Mouse (Mus musculus): ENCODE measurements around the gene Crebrf. TPM values are rescaled to one million over a fixed set of nuclear protein-coding genes. Genes with fewer than 3 reads are reported as not detected.
A peak's percentile ranks its signal among the peaks of the same experiment; 100 is the strongest.

Gene Crebrf
- polyA plus RNA-seq, 1 experiment from 2014 or later: 10.1 TPM

DNA sequence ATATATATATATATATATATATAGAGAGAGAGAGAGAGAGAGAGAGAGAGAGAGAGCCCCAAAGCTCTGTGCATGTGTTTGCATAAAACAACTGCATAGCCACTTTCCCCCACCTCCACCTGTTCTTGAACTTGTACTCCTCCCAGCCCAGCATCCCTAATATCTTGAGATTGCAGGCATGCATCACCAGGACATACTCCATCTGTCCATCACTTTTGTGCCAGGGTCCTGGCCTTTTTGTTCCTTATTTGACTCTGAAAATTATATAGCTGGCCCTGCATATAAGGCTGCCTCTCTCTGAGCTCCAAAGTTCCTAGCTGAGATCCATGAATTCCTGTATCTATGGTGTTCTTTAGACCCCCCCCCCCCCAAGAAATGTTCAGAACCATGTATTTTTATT lies 7.0 kb upstream of the Crebrf start:
- H3K9ac ChIP-seq: no peak overlapping the region
- no peaks in the 10 kb centered on the region for H3K27me3 ChIP-seq (replicated peaks)
- H3K9me3 ChIP-seq: no peaks in the 10 kb centered on the region
- H3K36me3 ChIP-seq: no peaks in the 10 kb centered on the region; the same call in 1 of the 2 replicates
- no peaks in the 10 kb centered on the region for H3K4me1 ChIP-seq
- H3K4me3 ChIP-seq (replicated peaks): no peak overlapping the region
- no peak overlapping the region for H3K4me2 ChIP-seq
- H3K27ac ChIP-seq: no peak overlapping the region
- ATAC-seq (ENCODE audit: insufficient read depth, low FRiP score, low read depth): no peak

DNA sequence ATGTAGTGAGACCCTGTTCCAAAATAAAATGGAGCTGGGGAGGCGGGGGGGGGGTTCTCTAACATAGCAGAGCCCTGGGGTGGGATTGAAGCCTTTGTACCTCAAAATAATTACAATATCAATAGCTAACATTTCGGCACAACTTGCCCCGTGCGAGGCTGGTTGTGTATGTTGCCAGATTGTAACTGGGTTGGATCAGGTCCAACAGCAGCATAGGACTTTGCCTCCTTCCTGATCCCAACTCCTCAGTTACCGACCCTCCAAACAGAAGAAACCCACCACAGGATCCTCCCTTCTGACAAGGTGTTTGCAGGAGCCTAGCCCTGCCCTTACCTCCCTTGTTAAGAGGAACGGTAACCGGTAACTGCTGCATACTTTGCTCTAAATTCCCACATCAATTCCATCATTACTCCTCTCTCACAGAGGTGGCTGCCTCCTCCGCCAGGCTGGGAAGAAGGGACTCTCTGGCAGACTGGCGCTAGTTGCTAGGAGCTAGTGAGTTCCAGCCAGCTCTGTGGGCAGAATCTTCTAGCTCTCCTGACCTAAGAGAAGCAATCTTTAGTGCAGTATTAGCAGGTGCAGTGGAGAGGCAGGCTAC lies 6.4 kb upstream of the Crebrf start:
- WGBS: 54% methylated on average over 9 of the region's 9 CpGs

DNA sequence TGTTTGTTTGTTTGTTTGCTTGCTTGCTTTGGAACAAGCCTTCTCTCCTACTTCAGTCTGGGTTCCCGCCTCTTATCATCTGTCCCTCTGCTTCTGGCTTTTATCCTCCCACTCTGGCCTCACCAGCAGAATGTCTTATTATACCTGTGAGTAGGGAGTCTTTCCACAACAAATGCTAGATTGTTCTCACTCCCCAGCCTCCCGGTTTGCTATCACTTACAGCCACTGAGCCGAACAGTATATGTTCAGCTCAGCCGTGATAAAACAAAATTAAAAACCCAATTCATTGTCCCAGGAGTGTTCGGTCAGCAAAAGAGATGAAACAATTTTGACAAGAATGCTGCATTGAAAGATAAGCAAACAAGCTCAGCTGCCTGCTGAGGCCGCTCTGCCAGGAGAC lies 5.4 kb upstream of the Crebrf start:
- Histone ChIP-seq H3K4me3 (replicated peaks) (no peak overlapping the region), H3K9me3 (no peaks in the 10 kb centered on the region), H3K27me3 (replicated peaks) (no peaks in the 10 kb centered on the region), H3K9ac (no peak overlapping the region), H3K27ac (peak overlapping the region; percentile 22; the same call in 1 of the 2 replicates), H3K4me2 (no peak overlapping the region), H3K4me1 (no peaks in the 10 kb centered on the region), H3K36me3 (no peaks in the 10 kb centered on the region)
- WGBS: 48% methylated on average over 6 of the region's 6 CpGs
- no peak for ATAC-seq (ENCODE audit: insufficient read depth, low FRiP score, low read depth)

More for the DNA sequence above, 6.4 kb upstream of the Crebrf start:
- no peak overlapping the region for H3K9ac ChIP-seq
- H3K27me3 ChIP-seq (replicated peaks): no peaks in the 10 kb centered on the region
- H3K4me2 ChIP-seq: no peak overlapping the region
- no peak overlapping the region for H3K4me3 ChIP-seq (replicated peaks)
- H3K9me3 ChIP-seq: no peaks in the 10 kb centered on the region
- ATAC-seq (ENCODE audit: insufficient read depth, low FRiP score, low read depth): no peak
- H3K36me3 ChIP-seq: no peaks in the 10 kb centered on the region; the same call in 1 of the 2 replicates
- H3K27ac ChIP-seq: no peak overlapping the region
- no peaks in the 10 kb centered on the region for H3K4me1 ChIP-seq

DNA sequence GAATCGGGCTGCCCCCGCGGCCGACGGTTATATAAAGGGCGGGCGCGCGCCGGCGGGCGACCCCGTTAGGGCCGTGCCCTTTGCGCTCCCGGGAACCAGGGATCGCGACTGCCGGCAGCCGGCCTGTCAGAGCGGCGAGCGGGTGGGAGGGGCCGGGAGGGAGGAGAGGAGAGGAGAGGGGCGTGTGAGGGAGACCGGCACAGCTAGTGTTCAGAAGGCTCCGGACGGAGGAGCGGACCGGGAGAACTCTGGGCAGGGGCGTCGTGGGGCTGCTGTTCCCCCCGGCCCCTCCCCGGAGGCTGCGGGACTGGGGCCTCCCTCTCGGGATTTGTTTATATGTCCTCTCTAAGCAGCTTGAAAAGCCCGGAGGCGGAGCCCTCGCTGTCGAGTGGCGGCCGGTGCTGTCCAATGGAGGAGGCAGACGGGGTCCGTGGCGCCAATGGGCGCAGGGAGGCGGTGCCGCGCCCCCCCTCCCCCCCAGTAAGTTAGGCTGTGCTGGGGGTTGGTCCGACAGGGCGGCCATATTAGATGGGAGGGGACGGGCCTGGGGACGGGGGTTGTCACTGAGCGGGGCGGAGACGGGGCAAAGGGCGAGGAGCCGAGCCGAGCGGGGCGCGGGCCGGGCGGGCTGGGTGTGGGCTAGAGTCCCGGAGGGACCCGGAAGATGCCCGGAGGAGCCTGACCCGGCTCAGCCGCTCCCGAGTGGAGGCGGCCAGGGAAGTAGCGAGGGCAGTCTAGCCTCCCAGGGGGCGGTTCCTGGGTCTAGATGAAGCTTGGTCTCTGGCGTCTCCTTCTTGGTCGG lies 667 bp downstream of the Crebrf start:
- H3K4me1 ChIP-seq: no peaks in the 10 kb centered on the region
- peak overlapping the region; percentile 96 for H3K4me3 ChIP-seq (replicated peaks)
- H3K4me2 ChIP-seq: peak overlapping the region; percentile 59
- H3K9ac ChIP-seq: peak overlapping the region; percentile 65
- H3K27ac ChIP-seq: peak overlapping the region; percentile 93
- no peaks in the 10 kb centered on the region for H3K9me3 ChIP-seq
- no peaks in the 10 kb centered on the region for H3K27me3 ChIP-seq (replicated peaks)
- H3K36me3 ChIP-seq: no peaks in the 10 kb centered on the region
- WGBS: under 1% methylated on average over 62 of the region's 75 CpGs
- ATAC-seq (ENCODE audit: insufficient read depth, low FRiP score, low read depth): peak; percentile 99

DNA sequence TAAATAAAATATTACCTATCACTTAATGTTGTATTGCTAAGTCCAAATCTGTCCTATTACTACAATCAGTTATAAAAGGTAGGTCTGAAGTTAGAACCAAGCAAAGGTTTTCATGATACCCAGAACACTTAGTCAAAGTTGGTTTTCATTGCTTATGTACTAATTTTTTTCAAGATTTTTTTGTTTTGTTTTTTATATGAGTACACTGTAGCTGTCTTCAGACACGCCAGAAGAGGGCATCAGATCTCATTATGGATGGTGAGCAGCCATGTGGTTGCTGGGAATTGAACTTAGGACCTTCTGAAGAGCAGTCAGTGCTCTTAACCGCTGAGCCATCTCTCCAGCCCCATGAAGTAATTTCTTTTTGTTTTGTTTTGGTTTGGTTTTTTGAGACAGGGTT lies 2.4 kb downstream of the Crebrf start:
- WGBS: 74% methylated on average over 2 of the region's 2 CpGs
- Histone ChIP-seq H3K36me3 (no peaks in the 10 kb centered on the region), H3K9me3 (no peaks in the 10 kb centered on the region), H3K4me1 (no peaks in the 10 kb centered on the region), H3K4me3 (replicated peaks) (no peak overlapping the region), H3K9ac (no peak overlapping the region), H3K27me3 (replicated peaks) (no peaks in the 10 kb centered on the region), H3K4me2 (no peak overlapping the region), H3K27ac (no peak overlapping the region)
- no peak for ATAC-seq (ENCODE audit: insufficient read depth, low FRiP score, low read depth)

DNA sequence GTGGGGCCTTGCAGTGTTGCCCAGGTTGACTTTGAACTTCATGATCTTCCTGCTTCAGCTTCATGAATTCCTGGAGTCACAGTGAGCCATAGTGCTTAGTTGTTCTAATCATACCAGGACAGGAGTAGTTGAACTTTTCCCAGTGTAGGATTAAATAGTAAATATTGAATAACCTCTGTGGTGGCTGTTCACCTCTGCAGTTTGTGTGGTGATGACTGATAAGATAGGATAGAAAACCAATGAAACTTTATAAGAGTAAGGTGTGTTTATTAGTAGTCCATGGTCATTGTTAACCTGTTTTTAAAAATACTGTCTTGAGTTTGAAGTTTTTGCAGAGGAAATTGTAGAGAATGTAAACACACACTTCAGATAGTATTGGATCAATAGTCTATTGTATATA lies 4.0 kb downstream of the Crebrf start:
- Histone ChIP-seq H3K36me3 (no peaks in the 10 kb centered on the region), H3K4me3 (replicated peaks) (no peak overlapping the region), H3K4me1 (peaks cover 5% of the 10 kb centered on the region; the same call in 1 of the 2 replicates), H3K9me3 (no peaks in the 10 kb centered on the region), H3K27me3 (replicated peaks) (no peaks in the 10 kb centered on the region), H3K4me2 (no peak overlapping the region), H3K9ac (no peak overlapping the region), H3K27ac (no peak overlapping the region; the same call in 1 of the 2 replicates)
- no peak for ATAC-seq (ENCODE audit: insufficient read depth, low FRiP score, low read depth)

DNA sequence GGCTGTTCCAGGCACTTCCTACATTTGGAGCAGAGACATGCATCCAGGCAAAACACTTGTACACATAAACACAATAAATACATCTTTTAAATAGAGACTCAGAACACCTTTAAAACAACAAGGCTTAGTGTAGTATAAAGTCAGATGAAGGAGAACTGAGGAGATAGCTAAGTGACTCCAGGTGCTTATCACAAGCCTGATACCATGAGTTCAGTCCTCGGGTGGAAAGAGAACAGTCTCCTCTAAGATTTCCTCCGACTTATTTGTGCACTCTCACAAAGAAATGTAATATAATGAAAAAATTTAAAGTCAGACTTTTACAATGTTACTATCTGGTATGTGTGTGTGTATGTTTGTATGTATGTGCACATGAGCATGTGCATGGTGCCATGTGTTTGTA lies 6.4 kb downstream of the Crebrf start:
- Histone ChIP-seq H3K9ac (no peak overlapping the region), H3K27me3 (replicated peaks) (no peaks in the 10 kb centered on the region), H3K27ac (no peak overlapping the region), H3K9me3 (no peaks in the 10 kb centered on the region), H3K4me3 (replicated peaks) (no peak overlapping the region), H3K4me2 (no peak overlapping the region), H3K4me1 (peaks cover 5% of the 10 kb centered on the region; the same call in 1 of the 2 replicates), H3K36me3 (no peaks in the 10 kb centered on the region)
- ATAC-seq (ENCODE audit: insufficient read depth, low FRiP score, low read depth): no peak
- 68% methylated on average over 2 of the region's 2 CpGs for WGBS

DNA sequence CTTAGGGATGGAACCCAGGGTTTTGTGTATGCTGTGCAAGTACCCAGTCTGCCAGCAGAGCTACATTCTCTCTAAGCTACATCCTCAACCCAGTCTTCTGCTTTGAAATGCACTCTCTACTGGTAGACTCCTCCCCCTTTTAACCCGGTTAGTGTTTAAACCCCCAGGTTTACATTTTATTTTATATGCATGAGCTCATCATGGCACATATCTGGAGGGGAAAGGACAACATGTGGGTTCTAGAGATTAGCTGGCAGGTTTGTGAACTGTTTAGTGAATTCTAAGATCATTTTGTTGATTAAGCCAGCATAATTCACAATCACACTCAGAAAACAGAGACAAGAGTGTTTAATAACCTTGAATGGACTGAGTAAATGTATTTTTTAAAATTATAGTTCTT lies 9.3 kb downstream of the Crebrf start:
- no peaks in the 10 kb centered on the region for H3K27me3 ChIP-seq (replicated peaks)
- H3K9me3 ChIP-seq: no peaks in the 10 kb centered on the region
- H3K4me3 ChIP-seq (replicated peaks): no peak overlapping the region
- no peaks in the 10 kb centered on the region for H3K36me3 ChIP-seq
- 26% methylated on average over 1 of the region's 1 CpGs for WGBS
- no peak for ATAC-seq (ENCODE audit: insufficient read depth, low FRiP score, low read depth)
- no peak overlapping the region for H3K9ac ChIP-seq
- H3K4me1 ChIP-seq: peaks cover 5% of the 10 kb centered on the region; the same call in 1 of the 2 replicates
- H3K27ac ChIP-seq: no peak overlapping the region; the same call in 1 of the 2 replicates
- H3K4me2 ChIP-seq: no peak overlapping the region

DNA sequence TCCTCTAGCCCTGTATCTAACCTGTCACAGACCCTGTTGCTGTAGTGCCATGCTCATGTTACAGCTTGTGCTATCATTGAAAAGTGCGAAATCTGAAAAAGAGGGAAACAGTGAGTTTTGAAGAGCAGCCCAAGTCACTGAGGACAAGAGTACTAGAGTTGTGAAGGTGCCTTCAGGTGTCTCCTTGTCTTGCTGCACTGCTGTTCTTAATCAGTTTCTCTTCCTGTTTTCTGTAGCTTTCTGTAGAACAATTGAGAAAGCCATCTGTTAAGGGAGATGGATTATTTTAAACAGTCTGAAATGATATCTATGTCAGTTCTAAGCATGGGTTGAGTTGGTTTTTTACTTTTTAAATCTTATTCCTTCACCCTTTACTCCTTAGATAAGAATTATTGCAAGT lies 11.2 kb downstream of the Crebrf start:
- WGBS: 74% methylated on average over 1 of the region's 1 CpGs
- Histone ChIP-seq H3K9me3 (no peaks in the 10 kb centered on the region), H3K27ac (no peak overlapping the region), H3K27me3 (replicated peaks) (no peaks in the 10 kb centered on the region), H3K4me2 (no peak overlapping the region), H3K4me1 (peaks cover 5% of the 10 kb centered on the region; the same call in 1 of the 2 replicates), H3K36me3 (no peaks in the 10 kb centered on the region), H3K9ac (no peak overlapping the region), H3K4me3 (replicated peaks) (no peak overlapping the region)
- no peak for ATAC-seq (ENCODE audit: insufficient read depth, low FRiP score, low read depth)

DNA sequence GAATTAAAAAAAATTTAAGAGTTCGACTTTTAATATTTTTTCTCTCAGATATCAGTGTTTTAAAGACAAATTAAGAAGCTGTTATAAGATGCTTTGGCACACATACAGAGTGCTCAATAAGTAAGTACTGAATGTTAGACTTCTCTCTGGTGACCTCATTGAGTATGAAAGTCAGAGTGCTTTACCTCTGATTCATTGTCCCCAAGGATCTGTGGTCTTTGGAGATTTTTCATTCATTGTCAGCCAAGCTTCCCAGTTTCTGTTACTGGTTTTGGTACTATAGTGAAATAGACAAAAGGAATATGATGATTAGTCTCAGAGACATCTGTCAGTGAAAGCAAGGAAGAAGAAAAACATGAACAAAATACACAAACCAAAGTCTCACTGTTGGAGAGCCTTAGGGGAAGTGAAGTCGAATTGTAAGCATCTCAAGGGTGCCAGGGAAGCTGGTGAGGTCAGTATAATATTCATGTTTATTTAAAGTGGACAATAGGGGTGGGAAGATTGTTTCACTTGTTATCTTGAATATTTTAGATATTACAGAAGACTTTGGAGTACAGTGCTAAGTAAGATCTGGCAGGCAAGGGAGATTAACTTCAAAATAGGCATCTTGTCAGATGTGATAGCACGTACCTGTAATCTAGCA lies 11.8 kb downstream of the Crebrf start:
- whole genome bisulfite sequencing: 65% methylated on average over 3 of the region's 3 CpGs
- no peak overlapping the region for H3K9ac ChIP-seq
- no peak overlapping the region for H3K27ac ChIP-seq
- ATAC-seq (ENCODE audit: insufficient read depth, low FRiP score, low read depth): no peak
- H3K9me3 ChIP-seq: no peaks in the 10 kb centered on the region
- H3K4me2 ChIP-seq: no peak overlapping the region
- no peaks in the 10 kb centered on the region for H3K36me3 ChIP-seq
- peaks cover 5% of the 10 kb centered on the region; the same call in 1 of the 2 replicates for H3K4me1 ChIP-seq
- H3K27me3 ChIP-seq (replicated peaks): no peaks in the 10 kb centered on the region
- H3K4me3 ChIP-seq (replicated peaks): no peak overlapping the region

DNA sequence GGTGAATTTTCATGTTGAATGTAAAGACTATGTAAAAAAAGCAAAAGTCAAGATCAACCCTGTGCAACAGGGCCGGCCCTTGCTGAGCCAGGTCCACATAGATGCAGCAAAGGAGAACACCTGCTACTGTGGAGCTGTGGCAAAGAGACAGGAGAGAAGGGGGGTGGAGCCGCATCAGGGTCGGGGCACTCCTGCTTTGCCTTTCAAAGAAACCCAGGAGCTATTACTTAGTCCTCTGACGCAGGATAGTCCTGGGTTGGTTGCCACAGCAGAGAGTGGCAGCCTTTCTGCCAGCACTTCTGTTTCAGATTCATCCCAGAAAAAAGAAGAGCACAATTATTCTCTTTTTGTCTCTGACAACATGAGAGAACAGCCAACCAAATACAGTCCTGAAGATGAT lies 27.1 kb downstream of the Crebrf start:
- H3K27ac ChIP-seq: no peak overlapping the region
- no peaks in the 10 kb centered on the region for H3K36me3 ChIP-seq
- H3K9me3 ChIP-seq: no peaks in the 10 kb centered on the region
- 71% methylated on average over 4 of the region's 4 CpGs for WGBS
- H3K4me2 ChIP-seq: no peak overlapping the region
- no peak for ATAC-seq (ENCODE audit: insufficient read depth, low FRiP score, low read depth)
- no peak overlapping the region; the same call in 1 of the 2 replicates for H3K9ac ChIP-seq
- H3K27me3 ChIP-seq (replicated peaks): no peaks in the 10 kb centered on the region
- no peak overlapping the region for H3K4me3 ChIP-seq (replicated peaks)
- no peaks in the 10 kb centered on the region for H3K4me1 ChIP-seq

DNA sequence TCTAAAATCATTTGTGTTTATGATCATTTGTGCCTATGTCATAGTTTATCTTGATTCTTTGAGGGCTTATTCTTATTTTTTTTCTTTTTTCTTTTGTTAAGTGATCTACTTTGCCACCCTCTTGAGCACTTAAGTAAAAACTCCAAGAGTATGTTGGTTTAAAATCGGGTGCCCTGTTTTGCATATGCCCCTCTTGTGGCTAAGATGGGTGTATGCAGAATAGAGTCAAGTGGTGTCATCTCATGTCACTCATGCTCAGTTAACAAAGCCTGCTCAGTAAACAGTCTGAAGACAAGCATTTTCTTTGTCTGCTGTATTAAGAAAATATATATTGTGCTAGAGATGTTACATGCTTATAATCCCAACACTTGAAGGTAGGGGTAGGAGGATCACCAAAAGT lies 27.8 kb downstream of the Crebrf start:
- Histone ChIP-seq H3K36me3 (no peaks in the 10 kb centered on the region), H3K4me1 (no peaks in the 10 kb centered on the region), H3K4me3 (replicated peaks) (no peak overlapping the region), H3K27me3 (replicated peaks) (no peaks in the 10 kb centered on the region), H3K4me2 (no peak overlapping the region), H3K9me3 (no peaks in the 10 kb centered on the region), H3K9ac (no peak overlapping the region), H3K27ac (no peak overlapping the region)
- 77% methylated on average over 1 of the region's 1 CpGs for WGBS
- ATAC-seq (ENCODE audit: insufficient read depth, low FRiP score, low read depth): no peak
